Mouse (Mus musculus) frontal cortex, postnatal 25 days (tissue): ENCODE results near the gene Hoxc8.

Source experiments
- DNase-seq, 2 experiments: peaks; one replicate each; pipeline ENCODE4 v3.0.0; 2022; ENCODE audit warnings: low spot score in 2 of 2

The Hoxc8 gene

GRCm38 (mm10) chr15:102981379-102982288, 8.8 kb upstream of the Hoxc8 start:
- no peak for DNase-seq

- DNase-seq: no peak
Measured at GRCm38 (mm10) chr15:102983716-102984115, 6.7 kb upstream of the Hoxc8 start.

- DNase-seq: no peak
Measured at GRCm38 (mm10) chr15:102984521-102984920, 5.9 kb upstream of the Hoxc8 start.

GRCm38 (mm10) chr15:102984925-102985324, 5.5 kb upstream of the Hoxc8 start:
- DNase-seq: no peak

- DNase-seq: peak; percentile 83 to 85
Measured at GRCm38 (mm10) chr15:102987124-102987833, 3.1 kb upstream of the Hoxc8 start.

GRCm38 (mm10) chr15:102988078-102988477, 2.3 kb upstream of the Hoxc8 start:
- DNase-seq: no peak

GRCm38 (mm10) chr15:102991782-102992181, 1.4 kb downstream of the Hoxc8 start:
- DNase-seq: no peak

GRCm38 (mm10) chr15:102992206-102992605, 1.8 kb downstream of the Hoxc8 start:
- no peak for DNase-seq

GRCm38 (mm10) chr15:102992863-102993262, 2.5 kb downstream of the Hoxc8 start:
- no peak for DNase-seq

- DNase-seq: no peak
Measured at GRCm38 (mm10) chr15:102996548-102996947, 6.1 kb downstream of the Hoxc8 start.

GRCm38 (mm10) chr15:102997431-102997830, 7.0 kb downstream of the Hoxc8 start:
- DNase-seq: no peak

- DNase-seq: no peak
Measured at GRCm38 (mm10) chr15:102997939-102998355, 7.5 kb downstream of the Hoxc8 start, which contains the start of gene Hoxc6. Hoxc6 (plus strand) TSS chr15:102998257.

- no peak for DNase-seq
Measured at GRCm38 (mm10) chr15:102998608-102999182, 8.3 kb downstream of the Hoxc8 start.

- DNase-seq: no peak
Measured at GRCm38 (mm10) chr15:102999183-102999831, 8.9 kb downstream of the Hoxc8 start.

GRCm38 (mm10) chr15:102999955-103000354, 9.5 kb downstream of the Hoxc8 start:
- no peak for DNase-seq

- no peak for DNase-seq
Measured at GRCm38 (mm10) chr15:103000501-103000901, 10.1 kb downstream of the Hoxc8 start.

- no peak for DNase-seq
Measured at GRCm38 (mm10) chr15:103001370-103001769, 11.0 kb downstream of the Hoxc8 start.

GRCm38 (mm10) chr15:103002156-103002555, 11.7 kb downstream of the Hoxc8 start:
- DNase-seq: no peak

GRCm38 (mm10) chr15:103002821-103003448, 12.5 kb downstream of the Hoxc8 start:
- no peak for DNase-seq

GRCm38 (mm10) chr15:103005308-103005707, 14.9 kb downstream of the Hoxc8 start:
- no peak for DNase-seq

GRCm38 (mm10) chr15:103005797-103006196, 15.4 kb downstream of the Hoxc8 start:
- no peak for DNase-seq
